Mouse (Mus musculus) kidney, embryonic 14.5 days (tissue): ENCODE measurements around the gene Tpx2. TPM values are rescaled to one million over a fixed set of nuclear protein-coding genes. Genes with fewer than 3 reads are reported as not detected.

ENCODE experiments used
- ATAC-seq: fragments of 200-750 bp; cut with Nextera tagmentation; 2 replicates; pipeline ENCODE4 v1.8.0; 2017; ENCODE audit warnings: moderate number of reproducible peaks, mild to moderate bottlenecking, moderate TSS enrichment, moderate library complexity; ENCODE audit not compliant: low FRiP score, low TSS enrichment
- H3K27ac ChIP-seq: fragments of 300-500 bp; sonication (generic); 2 replicates; pipeline ENCODE4 v1.5.1; 2014; ENCODE audit warnings: low read depth, mild to moderate bottlenecking, low read length, moderate library complexity, mixed read lengths
- H3K27me3 ChIP-seq: fragments of 300-500 bp; sonication (generic); 2 replicates; pipeline ENCODE4 v1.6.1; 2014; ENCODE audit warnings: mild to moderate bottlenecking, low read length; ENCODE audit not compliant: control insufficient read depth, insufficient read depth
- H3K36me3 ChIP-seq: fragments of 300-500 bp; sonication (generic); 2 replicates; pipeline ENCODE4 v1.6.1; 2014; ENCODE audit warnings: low read length, mixed read lengths; ENCODE audit not compliant: control insufficient read depth, insufficient read depth
- H3K4me1 ChIP-seq: fragments of 300-500 bp; sonication (generic); 2 replicates; pipeline ENCODE4 v1.6.1; 2014; ENCODE audit warnings: low read length, mixed read lengths; ENCODE audit not compliant: control insufficient read depth, insufficient read depth
- H3K4me2 ChIP-seq: fragments of 300-500 bp; sonication (generic); replicated peaks from 2 replicates; pipeline ENCODE4 v1.6.1; 2014; ENCODE audit warnings: low read depth, mild to moderate bottlenecking, low read length
- H3K4me3 ChIP-seq: fragments of 300-500 bp; sonication (generic); 2 replicates; pipeline ENCODE4 v1.5.1; 2014; ENCODE audit warnings: mild to moderate bottlenecking, low read length
- H3K9ac ChIP-seq: fragments of 300-500 bp; sonication (generic); 2 replicates; pipeline ENCODE4 v1.6.1; 2014; ENCODE audit warnings: low read depth, mild to moderate bottlenecking, low read length, moderate library complexity
- H3K9me3 ChIP-seq: fragments of 300-500 bp; sonication (generic); 2 replicates; pipeline ENCODE4 v1.6.1; 2016; ENCODE audit warnings: low read length; ENCODE audit not compliant: control insufficient read depth
- WGBS: fragments of 180-500 bp; shearing (Covaris S2); extraction: QIAGEN DNeasy Blood & Tissue Kit; methylation state at CpG from one replicate; pipeline ENCODE4 v1.1.7; 2014; 5-methylcytosine and 5-hydroxymethylcytosine counted together
- polyA plus RNA-seq: library from polyadenylated mRNA; unstranded; fragments of >200 nt; fragmentation: Nextera tagmentation; extraction: Ambion mirVana; gene quantifications from 2 replicates; pipeline ENCODE4 v1.2.1, GENCODE M21; 2014

The Tpx2 gene
- polyA plus RNA-seq, 1 experiment from 2014 or later: 124 TPM

- H3K27ac ChIP-seq: peak overlapping the region; percentile 37; the same call in 1 of the 2 replicates
- WGBS: 64% methylated on average over 11 of the region's 12 CpGs
- H3K27me3 ChIP-seq: no peaks in the 10 kb centered on the region
- H3K9ac ChIP-seq: peak overlapping the region; percentile 28; the same call in 1 of the 2 replicates
- no peaks in the 10 kb centered on the region for H3K9me3 ChIP-seq
- no peak for ATAC-seq
- peak overlapping the region; percentile 13; the same call in 1 of the 2 replicates for H3K4me2 ChIP-seq
- H3K4me3 ChIP-seq: peak overlapping the region; percentile 3; the same call in 1 of the 2 replicates
- peaks cover 42% of the 10 kb centered on the region for H3K4me1 ChIP-seq
- no peaks in the 10 kb centered on the region for H3K36me3 ChIP-seq
These were observed 83.8 kb downstream of the Tpx2 start for GRCm38 (mm10) chr2:152931456-152932160.

GRCm38 (mm10) chr2:152933048-152933447 is 85.3 kb downstream of the Tpx2 start, which contains the start of gene Foxs1:
TSS of gene Foxs1 (minus strand) at chr2:152933208.
- H3K9ac ChIP-seq: no peak within 1 kb of the TSS
- peak within 1 kb of the TSS; percentile 3; the same call in 1 of the 2 replicates for H3K4me3 ChIP-seq
- ATAC-seq: 0 out of 2 replicates have a peak, but pooled peaks have one; percentile 45
- no peaks in the 10 kb centered on the region for H3K36me3 ChIP-seq
- H3K9me3 ChIP-seq: no peaks in the 10 kb centered on the region
- peaks cover 33% of the 10 kb centered on the region for H3K4me1 ChIP-seq
- H3K27ac ChIP-seq: peak within 1 kb of the TSS; percentile 32; the same call in 1 of the 2 replicates
- 23% methylated on average over 9 of the region's 9 CpGs for WGBS
- H3K27me3 ChIP-seq: no peaks in the 10 kb centered on the region
- peak within 1 kb of the TSS; percentile 13; the same call in 1 of the 2 replicates for H3K4me2 ChIP-seq

DNA sequence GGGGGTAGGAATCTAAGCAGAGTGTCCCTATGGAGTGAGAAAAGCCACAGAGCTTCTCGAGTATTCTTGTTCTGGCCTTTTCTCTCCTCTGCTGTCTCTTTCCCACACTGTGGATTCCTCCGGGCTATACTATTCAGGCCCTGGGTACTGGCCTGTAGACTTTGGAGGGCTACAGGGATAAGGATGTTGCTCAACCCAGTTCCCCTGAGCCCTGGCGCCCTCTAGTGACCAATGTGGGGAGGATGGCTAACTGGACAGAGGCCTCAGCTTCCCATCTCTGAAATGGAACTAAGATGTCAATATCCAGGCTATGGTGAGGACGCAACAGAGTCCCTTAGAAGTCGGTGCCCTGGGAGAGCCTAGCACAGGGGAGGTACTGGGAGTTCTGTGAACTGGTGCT is 85.8 kb downstream of the Tpx2 start:
- peak overlapping the region; percentile 32; the same call in 1 of the 2 replicates for H3K27ac ChIP-seq
- 0 out of 2 replicates have a peak, but pooled peaks have one; percentile 36 for ATAC-seq

DNA sequence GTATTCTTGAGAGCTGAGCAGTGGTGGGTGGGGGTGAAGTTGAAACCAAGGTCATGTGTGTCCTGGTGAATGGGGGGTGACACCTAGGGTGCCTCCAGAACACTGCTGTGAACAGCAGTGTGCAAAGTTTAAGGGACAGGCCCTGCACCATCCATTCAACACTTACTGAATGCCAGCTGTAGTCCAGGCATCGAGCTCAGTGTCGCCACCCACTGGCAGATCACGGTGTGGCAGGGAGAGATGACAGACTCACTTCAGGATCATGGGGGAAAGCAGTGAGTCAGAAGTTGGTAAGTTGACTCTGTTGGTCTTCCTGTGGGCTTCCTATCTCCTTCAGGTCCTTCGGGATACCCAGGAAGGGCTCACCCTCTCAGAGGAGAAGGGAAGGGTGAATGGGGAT is 92.1 kb downstream of the Tpx2 start:
- H3K4me3 ChIP-seq: no peak overlapping the region
- no peak overlapping the region for H3K27ac ChIP-seq
- peaks cover 7% of the 10 kb centered on the region; the same call in 1 of the 2 replicates for H3K4me1 ChIP-seq
- H3K27me3 ChIP-seq: peaks cover 45% of the 10 kb centered on the region
- 14% methylated on average over 4 of the region's 4 CpGs for WGBS
- H3K9me3 ChIP-seq: no peaks in the 10 kb centered on the region
- no peak overlapping the region for H3K9ac ChIP-seq
- no peaks in the 10 kb centered on the region for H3K36me3 ChIP-seq
- H3K4me2 ChIP-seq: no peak overlapping the region
- ATAC-seq: no peak

More for the DNA sequence above, 85.8 kb downstream of the Tpx2 start:
- no peak overlapping the region for H3K9ac ChIP-seq
- no peak overlapping the region for H3K4me2 ChIP-seq
- H3K4me3 ChIP-seq: no peak overlapping the region
- WGBS: 36% methylated on average over 5 of the region's 5 CpGs
- H3K27me3 ChIP-seq: no peaks in the 10 kb centered on the region
- no peaks in the 10 kb centered on the region for H3K9me3 ChIP-seq
- no peaks in the 10 kb centered on the region for H3K36me3 ChIP-seq
- peaks cover 28% of the 10 kb centered on the region for H3K4me1 ChIP-seq

- Histone ChIP-seq H3K9ac (no peak overlapping the region), H3K27ac (no peak overlapping the region), H3K9me3 (no peaks in the 10 kb centered on the region), H3K4me1 (peaks cover 7% of the 10 kb centered on the region; the same call in 1 of the 2 replicates), H3K4me3 (no peak overlapping the region), H3K4me2 (no peak overlapping the region), H3K36me3 (no peaks in the 10 kb centered on the region), H3K27me3 (peaks cover 57% of the 10 kb centered on the region)
- no peak for ATAC-seq
- WGBS: 86% methylated on average over 6 of the region's 6 CpGs
These were observed 93.3 kb downstream of the Tpx2 start for GRCm38 (mm10) chr2:152941106-152941505.

- Histone ChIP-seq H3K4me3 (no peak overlapping the region), H3K27me3 (peaks cover 60% of the 10 kb centered on the region), H3K9me3 (no peaks in the 10 kb centered on the region), H3K27ac (no peak overlapping the region), H3K4me2 (no peak overlapping the region), H3K36me3 (no peaks in the 10 kb centered on the region), H3K9ac (no peak overlapping the region), H3K4me1 (peaks cover 7% of the 10 kb centered on the region; the same call in 1 of the 2 replicates)
- 27% methylated on average over 7 of the region's 7 CpGs for WGBS
- no peak for ATAC-seq
These were observed 94.0 kb downstream of the Tpx2 start for GRCm38 (mm10) chr2:152941776-152942175.

DNA sequence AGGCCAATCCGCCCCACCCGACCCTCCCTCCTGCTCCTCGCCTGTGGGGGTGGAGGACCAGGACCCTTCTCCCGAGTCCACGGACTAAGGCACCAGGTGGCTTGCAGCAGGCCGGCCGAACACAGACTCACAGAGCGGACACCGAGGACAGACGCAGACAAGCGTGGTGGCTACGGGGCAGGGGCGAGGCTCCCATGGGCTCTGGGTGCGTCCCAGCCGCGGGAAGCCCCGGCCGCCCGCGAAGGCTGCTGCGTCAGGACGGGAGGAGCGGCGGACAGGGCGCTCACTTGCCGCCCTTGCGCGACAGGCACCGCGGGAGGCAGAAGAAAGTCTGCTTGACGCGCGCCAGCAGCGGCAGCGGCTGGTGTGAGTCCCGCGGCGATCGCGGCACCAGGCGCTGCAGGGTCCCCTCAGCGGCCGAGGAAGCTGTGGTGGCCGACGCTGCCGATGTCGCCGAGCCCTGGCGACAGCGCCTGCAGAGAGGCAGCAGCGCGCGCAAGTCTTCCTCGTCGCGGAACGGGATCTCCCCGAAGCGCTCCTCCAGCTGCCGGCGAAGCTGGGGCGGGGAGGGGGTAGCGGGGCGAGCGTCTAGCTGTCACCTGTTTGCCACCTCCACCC is 95.2 kb downstream of the Tpx2 start:
- ATAC-seq: peak; percentile 43; the same call in 1 of the 2 replicates
- 0% methylated on average over 59 of the region's 65 CpGs for WGBS
- no peaks in the 10 kb centered on the region for H3K9me3 ChIP-seq
- peak overlapping the region; percentile 9; the same call in 1 of the 2 replicates for H3K9ac ChIP-seq
- no peak overlapping the region for H3K27ac ChIP-seq
- H3K4me2 ChIP-seq: peak overlapping the region; percentile 92
- peaks cover 7% of the 10 kb centered on the region; the same call in 1 of the 2 replicates for H3K4me1 ChIP-seq
- H3K4me3 ChIP-seq: peak overlapping the region; percentile 50
- H3K27me3 ChIP-seq: peaks cover 60% of the 10 kb centered on the region
- H3K36me3 ChIP-seq: no peaks in the 10 kb centered on the region

- H3K27me3 ChIP-seq: peaks cover 60% of the 10 kb centered on the region
- no peak overlapping the region for H3K27ac ChIP-seq
- no peak overlapping the region for H3K9ac ChIP-seq
- H3K4me3 ChIP-seq: peak overlapping the region; percentile 50
- H3K9me3 ChIP-seq: no peaks in the 10 kb centered on the region
- ATAC-seq: no peak
- peak overlapping the region; percentile 92 for H3K4me2 ChIP-seq
- peaks cover 7% of the 10 kb centered on the region; the same call in 1 of the 2 replicates for H3K4me1 ChIP-seq
- no peaks in the 10 kb centered on the region for H3K36me3 ChIP-seq
- WGBS: 5% methylated on average over 8 of the region's 8 CpGs
These were observed 95.8 kb downstream of the Tpx2 start for GRCm38 (mm10) chr2:152943568-152943967.
